Mouse (Mus musculus) stomach, embryonic 14.5 days (tissue): ENCODE measurements around the gene Arap1. TPM values are rescaled to one million over a fixed set of nuclear protein-coding genes. Genes with fewer than 3 reads are reported as not detected.

Source experiments
- ATAC-seq: fragments of 200-750 bp; cut with Nextera tagmentation; 2 replicates; pipeline ENCODE4 v1.8.0; 2017; ENCODE audit warnings: low read depth, moderate TSS enrichment; ENCODE audit not compliant: insufficient number of reproducible peaks, insufficient read depth, low FRiP score
- H3K27ac ChIP-seq: fragments of 300-500 bp; sonication (generic); 2 replicates; pipeline ENCODE4 v1.5.1; 2014; ENCODE audit warnings: mild to moderate bottlenecking, low read length, moderate library complexity, mixed read lengths
- H3K27me3 ChIP-seq: fragments of 300-500 bp; sonication (generic); 2 replicates; pipeline ENCODE4 v1.6.1; 2014; ENCODE audit warnings: low read length, control low read depth, mixed read lengths; ENCODE audit not compliant: control insufficient read depth, insufficient read depth
- H3K36me3 ChIP-seq: fragments of 300-500 bp; sonication (generic); 2 replicates; pipeline ENCODE4 v1.6.1; 2014; ENCODE audit warnings: mild to moderate bottlenecking, control low read depth, low read length, moderate library complexity, mixed read lengths; ENCODE audit not compliant: control insufficient read depth, insufficient read depth
- H3K4me1 ChIP-seq: fragments of 300-500 bp; sonication (generic); 2 replicates; pipeline ENCODE4 v1.6.1; 2014; ENCODE audit warnings: low read length, control low read depth, mixed read lengths; ENCODE audit not compliant: control insufficient read depth, insufficient read depth
- H3K4me2 ChIP-seq: fragments of 300-500 bp; sonication (generic); replicated peaks from 2 replicates; pipeline ENCODE4 v1.6.1; 2014; ENCODE audit warnings: low read depth, low read length, control low read depth
- H3K4me3 ChIP-seq: fragments of 300-500 bp; sonication (generic); 2 replicates; pipeline ENCODE4 v1.5.1; 2014; ENCODE audit warnings: low read depth, low read length, control low read depth
- H3K9ac ChIP-seq: fragments of 300-500 bp; sonication (generic); replicated peaks from 2 replicates; pipeline ENCODE4 v1.6.1; 2014; ENCODE audit warnings: low read depth, mild to moderate bottlenecking, control low read depth, low read length, moderate library complexity, mixed read lengths
- H3K9me3 ChIP-seq: fragments of 300-500 bp; sonication (generic); 2 replicates; pipeline ENCODE4 v1.6.1; 2016; ENCODE audit warnings: low read depth, low read length, control low read depth; ENCODE audit not compliant: control insufficient read depth
- WGBS: fragments of 180-500 bp; shearing (Covaris S2); extraction: QIAGEN DNeasy Blood & Tissue Kit; methylation state at CpG from one replicate; pipeline ENCODE4 v1.1.7; 2014; 5-methylcytosine and 5-hydroxymethylcytosine counted together
- polyA plus RNA-seq: library from polyadenylated mRNA; unstranded; fragments of >200 nt; fragmentation: Nextera tagmentation; extraction: Ambion mirVana; gene quantifications from 2 replicates; pipeline ENCODE4 v1.2.1, GENCODE M21; 2014

Gene Arap1
- polyA plus RNA-seq, 1 experiment from 2014 or later = 131 TPM

DNA sequence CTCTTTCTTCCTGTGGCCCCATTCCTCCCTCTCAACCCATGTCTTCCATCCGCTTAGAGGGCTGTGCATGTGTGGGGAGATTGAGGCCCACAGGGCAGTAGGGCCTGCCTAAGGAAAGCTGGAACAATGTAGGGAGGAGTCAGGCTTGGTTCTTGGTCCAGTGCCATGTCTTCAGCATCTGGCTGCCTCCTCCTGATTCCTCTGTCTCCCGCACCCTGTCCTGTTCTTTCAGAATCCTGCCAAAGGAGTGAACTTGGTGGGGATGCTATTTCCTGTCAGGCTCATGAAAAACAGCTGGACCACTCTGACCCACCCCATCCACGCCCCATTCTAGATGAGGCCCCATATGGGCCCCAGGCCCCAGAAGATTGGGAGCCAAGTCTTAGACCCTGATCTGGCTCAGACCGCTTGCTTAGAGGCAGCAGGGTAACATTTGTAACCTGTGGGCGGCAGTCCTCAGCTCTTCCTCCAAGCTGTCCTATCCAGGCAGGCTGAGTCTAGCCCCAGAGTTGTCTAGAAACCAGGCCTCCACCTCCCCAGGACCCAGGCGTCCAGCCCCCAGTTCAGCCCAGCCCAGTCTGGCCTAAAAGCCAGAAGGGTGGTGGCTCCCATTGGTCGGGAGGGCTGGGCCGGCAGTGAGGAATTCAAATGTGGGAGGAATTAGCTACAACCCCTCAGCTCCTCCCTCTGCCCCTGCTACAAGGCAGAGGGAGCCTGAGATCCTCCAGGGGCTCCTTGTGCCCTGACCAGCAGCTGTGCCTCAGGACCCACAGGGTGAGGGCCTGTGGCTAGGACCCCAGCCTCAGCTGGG is 46.0 kb downstream of the Arap1 start:
- H3K27me3 ChIP-seq = no peaks in the 10 kb centered on the region
- H3K9ac ChIP-seq = peak overlapping the region; percentile 48
- peak; percentile 80 for ATAC-seq
- H3K4me2 ChIP-seq = peak overlapping the region; percentile 63
- peak overlapping the region; percentile 41 for H3K4me3 ChIP-seq
- 18% methylated on average over 8 of the region's 8 CpGs for WGBS
- H3K27ac ChIP-seq = peak overlapping the region; percentile 99
- H3K9me3 ChIP-seq = no peaks in the 10 kb centered on the region
- peaks cover 33% of the 10 kb centered on the region for H3K4me1 ChIP-seq
- peaks cover 40% of the 10 kb centered on the region for H3K36me3 ChIP-seq

DNA sequence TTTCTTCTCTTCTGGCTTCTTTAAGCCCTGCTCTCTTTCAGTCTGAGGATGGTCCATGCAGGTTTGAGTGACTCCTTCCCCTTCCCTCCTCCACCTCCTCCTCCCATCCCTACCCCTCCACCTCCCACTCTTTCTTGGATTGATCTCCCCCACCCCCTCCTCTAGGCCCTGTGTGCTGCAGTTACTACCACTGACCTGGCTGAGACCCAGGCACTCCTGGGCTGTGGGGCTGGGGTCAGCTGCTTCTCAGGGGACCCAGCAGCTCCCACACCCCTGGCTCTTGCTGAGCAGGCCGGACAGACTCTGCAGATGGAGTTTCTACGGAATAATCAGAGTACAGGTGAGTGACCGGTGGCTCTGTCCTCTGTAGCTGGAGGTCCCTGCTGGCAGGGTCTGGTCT is 46.7 kb downstream of the Arap1 start:
- Histone ChIP-seq H3K27ac (peak overlapping the region; percentile 99), H3K9ac (peak overlapping the region; percentile 48), H3K4me1 (peaks cover 33% of the 10 kb centered on the region), H3K4me3 (peak overlapping the region; percentile 41), H3K36me3 (peaks cover 45% of the 10 kb centered on the region), H3K9me3 (no peaks in the 10 kb centered on the region), H3K4me2 (peak overlapping the region; percentile 63), H3K27me3 (no peaks in the 10 kb centered on the region)
- WGBS = 52% methylated on average over 3 of the region's 3 CpGs
- ATAC-seq = no peak; the same call in 1 of the 2 replicates

DNA sequence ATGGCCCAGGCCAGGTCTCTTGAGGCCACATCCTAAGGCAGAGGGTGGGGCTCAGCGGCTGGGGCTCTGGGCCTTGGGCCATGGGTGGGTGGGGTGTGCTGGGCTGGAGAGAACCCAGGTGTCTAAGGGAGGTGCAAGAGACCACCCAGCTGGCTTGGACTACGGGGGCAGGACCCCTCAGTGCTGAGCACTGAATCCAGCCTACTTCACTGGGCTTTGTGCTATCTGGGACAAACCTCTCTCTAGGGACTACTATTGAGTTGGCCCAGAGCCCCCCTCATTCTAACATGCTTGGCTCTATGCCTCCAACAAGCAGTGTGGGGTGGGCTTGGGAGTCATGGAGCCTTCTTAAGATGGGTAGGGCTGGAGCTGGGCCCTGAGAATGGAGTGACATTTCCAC is 47.6 kb downstream of the Arap1 start:
- Histone ChIP-seq H3K4me1 (peaks cover 30% of the 10 kb centered on the region), H3K9ac (peak overlapping the region; percentile 48), H3K27ac (peak overlapping the region; percentile 99; the same call in 1 of the 2 replicates), H3K4me2 (peak overlapping the region; percentile 63), H3K9me3 (no peaks in the 10 kb centered on the region), H3K27me3 (no peaks in the 10 kb centered on the region), H3K36me3 (peaks cover 48% of the 10 kb centered on the region), H3K4me3 (peak overlapping the region; percentile 41)
- WGBS = 47% methylated on average over 2 of the region's 2 CpGs
- no peak for ATAC-seq

DNA sequence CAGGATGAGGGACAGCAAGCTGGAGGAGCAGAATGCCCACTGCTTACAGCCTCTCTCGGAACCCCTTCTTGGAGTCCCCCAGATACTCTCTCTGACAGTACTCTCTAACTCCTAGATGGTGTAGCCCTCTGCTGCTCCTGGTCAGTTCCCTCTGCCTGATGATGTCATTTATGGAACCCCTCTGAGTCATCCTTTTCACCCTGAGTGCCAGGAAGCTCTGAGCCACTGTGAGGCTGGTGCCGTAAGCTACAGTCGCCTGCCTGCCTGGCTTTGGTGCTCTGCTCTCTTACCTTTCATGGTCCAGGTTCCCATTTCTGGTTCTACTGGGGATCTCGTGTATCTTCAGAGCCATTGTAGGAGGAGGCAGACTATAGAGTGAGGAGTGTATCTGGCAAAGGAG is 49.3 kb downstream of the Arap1 start:
- no peak for ATAC-seq
- Histone ChIP-seq H3K27me3 (no peaks in the 10 kb centered on the region), H3K9ac (no peak overlapping the region), H3K27ac (no peak overlapping the region), H3K9me3 (no peaks in the 10 kb centered on the region), H3K4me1 (peaks cover 15% of the 10 kb centered on the region), H3K4me2 (no peak overlapping the region), H3K36me3 (peaks cover 61% of the 10 kb centered on the region), H3K4me3 (no peak overlapping the region)
- 89% methylated on average over 4 of the region's 4 CpGs for WGBS

DNA sequence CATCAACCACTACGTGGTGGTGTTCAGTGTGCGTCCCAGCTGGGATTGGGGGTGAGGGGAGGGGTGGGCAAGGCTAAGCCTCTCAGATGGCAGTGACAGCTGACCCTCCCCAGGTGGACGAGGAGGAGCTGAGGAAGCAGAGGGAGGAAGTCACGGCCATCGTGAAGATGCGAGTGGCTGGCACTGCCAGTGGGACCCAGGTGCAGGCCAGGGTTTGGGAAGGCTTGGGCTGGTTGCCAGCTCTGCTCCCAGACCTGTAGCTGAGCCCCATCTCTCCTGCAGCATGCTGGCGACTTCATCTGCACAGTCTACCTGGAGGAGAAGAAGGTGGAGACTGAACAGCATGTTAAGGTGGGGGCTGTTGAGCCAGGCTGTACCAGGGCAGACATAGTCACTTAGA is 53.6 kb downstream of the Arap1 start:
- no peak for ATAC-seq
- H3K4me2 ChIP-seq = no peak overlapping the region
- no peaks in the 10 kb centered on the region for H3K9me3 ChIP-seq
- no peaks in the 10 kb centered on the region for H3K27me3 ChIP-seq
- H3K36me3 ChIP-seq = peaks cover 89% of the 10 kb centered on the region
- no peak overlapping the region for H3K4me3 ChIP-seq
- WGBS = 86% methylated on average over 7 of the region's 7 CpGs
- no peak overlapping the region for H3K9ac ChIP-seq
- H3K4me1 ChIP-seq = no peaks in the 10 kb centered on the region
- H3K27ac ChIP-seq = no peak overlapping the region

DNA sequence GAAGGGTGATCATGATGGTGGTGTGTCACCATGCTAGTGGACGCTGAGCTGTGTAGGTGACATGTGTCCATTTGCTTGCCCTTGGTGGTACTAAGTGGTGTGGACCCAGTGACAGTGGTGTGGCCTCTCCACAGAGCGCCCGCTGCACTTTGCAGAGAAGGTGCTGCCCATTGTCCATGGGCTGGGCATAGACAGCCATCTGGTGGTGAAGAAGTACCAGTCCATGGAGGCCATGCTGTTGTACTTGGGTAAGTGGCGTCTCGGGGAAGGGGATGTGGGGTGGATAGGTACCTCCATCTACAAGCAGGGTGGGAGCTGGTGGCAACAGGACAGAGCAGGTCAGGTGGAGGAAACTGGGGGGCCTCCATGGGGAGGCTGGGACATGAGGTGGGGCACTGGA is 56.0 kb downstream of the Arap1 start:
- no peak overlapping the region for H3K4me3 ChIP-seq
- no peak for ATAC-seq
- 94% methylated on average over 5 of the region's 5 CpGs for WGBS
- H3K27me3 ChIP-seq = no peaks in the 10 kb centered on the region
- H3K4me1 ChIP-seq = no peaks in the 10 kb centered on the region
- no peak overlapping the region for H3K27ac ChIP-seq
- H3K9ac ChIP-seq = no peak overlapping the region
- peaks cover 87% of the 10 kb centered on the region for H3K36me3 ChIP-seq
- H3K9me3 ChIP-seq = no peaks in the 10 kb centered on the region
- H3K4me2 ChIP-seq = no peak overlapping the region

DNA sequence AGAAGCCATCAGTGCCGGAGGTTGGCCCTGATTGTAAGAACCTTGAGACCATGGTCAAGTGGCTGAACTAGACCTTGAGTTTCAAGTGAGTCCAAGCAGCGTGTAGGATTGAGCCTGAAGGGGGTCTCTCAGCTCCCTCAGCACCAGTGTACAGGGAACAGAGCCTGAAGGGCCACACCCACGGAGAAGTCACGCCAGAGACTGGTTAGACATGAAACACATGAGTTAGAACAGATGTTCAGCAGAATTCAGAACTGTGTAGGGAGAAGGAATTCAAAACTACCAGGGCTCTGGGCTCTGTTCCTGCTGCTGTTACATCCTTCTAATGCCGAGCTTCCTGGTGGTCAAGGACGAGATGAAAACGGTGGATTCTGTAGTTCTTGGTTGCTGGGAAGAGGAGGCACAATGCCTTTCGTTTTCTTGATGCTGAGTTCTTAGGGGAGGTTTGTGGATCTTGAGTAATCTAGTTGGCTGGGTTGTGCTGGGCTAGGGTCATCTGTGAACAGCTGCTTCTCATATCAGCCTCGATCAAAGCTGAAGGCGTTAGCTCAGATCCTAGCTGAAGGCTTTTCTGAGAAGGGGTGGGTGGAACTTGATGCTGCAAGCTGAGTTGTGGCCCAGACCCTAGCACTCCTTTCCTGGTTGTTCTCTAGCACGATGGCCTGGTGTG is 62.5 kb downstream of the Arap1 start, which contains the start of gene Gm45837:
Gene Gm45837 (plus strand): TSS at position 620 of the 670 bp plus-strand sequence.
- no peak within 1 kb of the TSS for H3K4me3 ChIP-seq
- peaks cover 13% of the 10 kb centered on the region; the same call in 1 of the 2 replicates for H3K4me1 ChIP-seq
- H3K27ac ChIP-seq = no peak within 1 kb of the TSS
- H3K9ac ChIP-seq = no peak within 1 kb of the TSS
- H3K27me3 ChIP-seq = no peaks in the 10 kb centered on the region
- peaks cover 58% of the 10 kb centered on the region for H3K36me3 ChIP-seq
- ATAC-seq = no peak
- H3K9me3 ChIP-seq = no peaks in the 10 kb centered on the region
- WGBS = 61% methylated on average over 11 of the region's 11 CpGs
- H3K4me2 ChIP-seq = no peak within 1 kb of the TSS

DNA sequence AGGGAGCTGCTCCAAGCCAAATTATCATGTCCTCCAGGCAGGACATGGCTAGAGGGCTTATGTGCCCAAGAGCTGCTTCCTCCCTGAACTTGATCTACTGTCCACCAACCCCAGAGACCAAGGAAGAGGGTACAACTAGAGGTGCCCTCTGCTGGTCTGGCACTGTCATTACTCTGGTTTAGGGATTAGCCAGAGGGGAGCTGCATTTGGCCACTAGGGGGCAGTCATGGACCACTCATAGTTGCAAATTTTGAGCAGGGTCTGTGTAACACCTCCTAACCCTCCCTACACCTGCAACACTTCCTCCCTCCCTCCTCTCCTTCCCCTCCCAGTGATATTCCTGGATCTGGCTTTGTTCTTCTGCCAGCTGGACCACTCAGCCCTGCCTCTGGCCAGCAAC is 64.9 kb downstream of the Arap1 start:
- no peak overlapping the region for H3K9ac ChIP-seq
- ATAC-seq = peak; percentile 24
- peaks cover 40% of the 10 kb centered on the region for H3K36me3 ChIP-seq
- H3K9me3 ChIP-seq = no peaks in the 10 kb centered on the region
- H3K27ac ChIP-seq = no peak overlapping the region
- H3K27me3 ChIP-seq = no peaks in the 10 kb centered on the region
- no peak overlapping the region for H3K4me2 ChIP-seq
- H3K4me1 ChIP-seq = peaks cover 20% of the 10 kb centered on the region; the same call in 1 of the 2 replicates
- H3K4me3 ChIP-seq = no peak overlapping the region
